Mouse (Mus musculus) cerebellum, adult 2 months (tissue): ENCODE data around the gene Tifab.

ENCODE experiments used
- CTCF ChIP-seq: fragments of 200-500 bp; IDR thresholded peaks from 2 replicates; pipeline ENCODE4 v1.5.1; 2011; ENCODE audit warnings: low read depth, mild to moderate bottlenecking, control low read depth, low read length, moderate library complexity, borderline replicate concordance; ENCODE audit not compliant: insufficient read depth
- POLR2A ChIP-seq: fragments of 200-500 bp; IDR thresholded peaks from 2 replicates; pipeline ENCODE4 v1.6.1; 2011; ENCODE audit warnings: low read length, control low read depth, borderline replicate concordance; ENCODE audit not compliant: insufficient read depth

GRCm38 (mm10) chr13:56132941-56133340, 45.7 kb downstream of the Tifab start:
- TF ChIP-seq POLR2A (no peak), CTCF (no peak)
